10 mouse cellular contexts compared by ENCODE assay signal in the genomic region with DNA sequence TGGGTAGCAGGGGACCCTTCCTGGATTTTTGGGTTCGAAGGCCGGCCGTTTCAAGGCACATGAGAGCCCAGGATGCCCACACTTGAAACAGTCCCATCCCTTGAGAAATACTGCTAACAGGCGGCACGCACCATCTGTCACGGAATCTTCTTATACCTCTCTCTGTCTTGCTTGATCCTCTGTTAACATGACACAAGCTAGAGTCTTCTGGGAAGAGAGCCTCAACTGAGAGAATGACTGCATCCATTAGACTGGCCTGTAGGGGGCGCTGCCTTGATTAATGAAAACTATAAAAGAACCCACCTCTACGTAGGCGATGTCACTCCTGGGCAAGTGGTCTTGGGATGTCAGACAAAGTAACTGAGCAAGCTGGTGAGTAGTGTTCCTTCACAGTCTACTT. TPM values are rescaled to one million over a fixed set of nuclear protein-coding genes. Genes with fewer than 3 reads are reported as not detected.
DNase-seq lines count a peak whose midpoint lies in the region; ATAC-seq and TF ChIP-seq lines count a peak whose summit lies in the region.
"Had no signal": no experiment of that assay in that cellular context is flagged by ENCODE, and none has a peak within 500 bp of the region (broad histone marks: within the 10 kb centered on the region; RNA-seq: fewer than 3 reads in every experiment).

No protein-coding gene starts in this region.

- TF ChIP-seq CTCF in lung, postnatal 0 days (IDR thresholded peaks at IDR 0.05), result peak; percentile 46
- TF ChIP-seq CTCF in bone marrow macrophage, adult 2 months (IDR thresholded peaks at IDR 0.05; ENCODE audit: low read depth, low read length), result peak; percentile 15; the same call in 1 of the 2 replicates
- TF ChIP-seq CTCF in stomach, postnatal 0 days (IDR thresholded peaks at IDR 0.05; ENCODE audit: low read depth), result peak; percentile 50

- WGBS in forebrain, embryonic 15.5 days, result 84% methylated on average over 9 of the region's 9 CpGs
- 86% methylated on average over 9 of the region's 9 CpGs for WGBS in forebrain, embryonic 11.5 days
- WGBS in lung, postnatal 0 days, result 87% methylated on average over 9 of the region's 9 CpGs
- 88% methylated on average over 9 of the region's 9 CpGs for WGBS in stomach, postnatal 0 days

- H3K4me1 ChIP-seq in forebrain, embryonic 15.5 days, result peaks cover 19% of the 10 kb centered on the region
- no peaks in the 10 kb centered on the region; the same call in 1 of the 2 replicates for H3K4me1 ChIP-seq in forebrain, embryonic 11.5 days (replicated peaks; ENCODE audit: control insufficient read depth, insufficient read depth, low read length)
- H3K4me1 ChIP-seq in lung, postnatal 0 days (ENCODE audit: insufficient read depth, low read depth, low read length), result no peaks in the 10 kb centered on the region
- peaks cover 8% of the 10 kb centered on the region for H3K4me1 ChIP-seq in bone marrow macrophage, adult 2 months (ENCODE audit: control insufficient read depth, insufficient read depth, low read length)
- H3K4me1 ChIP-seq in stomach, postnatal 0 days (replicated peaks; ENCODE audit: control insufficient read depth, insufficient read depth), result peaks cover 4% of the 10 kb centered on the region; the same call in 1 of the 2 replicates

- no peak overlapping the region for H3K4me3 ChIP-seq in forebrain, embryonic 15.5 days
- H3K4me3 ChIP-seq in forebrain, embryonic 11.5 days (ENCODE audit: low read depth, low read length), result no peak overlapping the region
- no peak overlapping the region for H3K4me3 ChIP-seq in lung, postnatal 0 days (ENCODE audit: low read depth, low read length)
- H3K4me3 ChIP-seq in bone marrow macrophage, adult 2 months (ENCODE audit: insufficient read depth, low read length), result no peak overlapping the region
- H3K4me3 ChIP-seq in stomach, postnatal 0 days (ENCODE audit: low read depth, low read length), result no peak overlapping the region
- H3K4me3 ChIP-seq: forebrain, embryonic 12.5 days had no signal

- ATAC-seq in forebrain, embryonic 15.5 days (replicated peaks), result no peak
- no peak for ATAC-seq in forebrain, embryonic 11.5 days (replicated peaks; ENCODE audit: low FRiP score)
- no peak for ATAC-seq in lung, postnatal 0 days
- no peak for ATAC-seq in stomach, postnatal 0 days (ENCODE audit: low FRiP score, low TSS enrichment)

- no peaks in the 10 kb centered on the region for H3K9me3 ChIP-seq in forebrain, embryonic 15.5 days
- peaks cover 3% of the 10 kb centered on the region; the same call in 1 of the 2 replicates for H3K9me3 ChIP-seq in forebrain, embryonic 11.5 days (ENCODE audit: control insufficient read depth, low read length)
- H3K9me3 ChIP-seq in lung, postnatal 0 days (ENCODE audit: low read length), result no peaks in the 10 kb centered on the region
- H3K9me3 ChIP-seq in stomach, postnatal 0 days (ENCODE audit: control insufficient read depth, low read length), result no peaks in the 10 kb centered on the region

- no peak overlapping the region for H3K9ac ChIP-seq in forebrain, embryonic 15.5 days (replicated peaks)
- H3K9ac ChIP-seq in forebrain, embryonic 11.5 days (ENCODE audit: low read length), result no peak overlapping the region
- no peak overlapping the region for H3K9ac ChIP-seq in lung, postnatal 0 days (replicated peaks; ENCODE audit: low read depth)
- no peak overlapping the region for H3K9ac ChIP-seq in stomach, postnatal 0 days (ENCODE audit: low read length)
- H3K9ac ChIP-seq: forebrain, embryonic 12.5 days had no signal

- no peaks in the 10 kb centered on the region for H3K27me3 ChIP-seq in forebrain, embryonic 15.5 days
- H3K27me3 ChIP-seq in forebrain, embryonic 11.5 days (ENCODE audit: control insufficient read depth, insufficient read depth, low read length), result no peaks in the 10 kb centered on the region
- no peaks in the 10 kb centered on the region for H3K27me3 ChIP-seq in lung, postnatal 0 days (replicated peaks; ENCODE audit: insufficient read depth, low read length)
- no peaks in the 10 kb centered on the region for H3K27me3 ChIP-seq in stomach, postnatal 0 days (ENCODE audit: control insufficient read depth, insufficient read depth, low read length)
- H3K27me3 ChIP-seq: forebrain, embryonic 12.5 days had no signal

- no peaks in the 10 kb centered on the region for H3K36me3 ChIP-seq in forebrain, embryonic 15.5 days
- H3K36me3 ChIP-seq in forebrain, embryonic 11.5 days (ENCODE audit: control insufficient read depth, insufficient read depth, low read length), result no peaks in the 10 kb centered on the region
- H3K36me3 ChIP-seq in lung, postnatal 0 days (ENCODE audit: insufficient read depth, low read length), result no peaks in the 10 kb centered on the region
- no peaks in the 10 kb centered on the region for H3K36me3 ChIP-seq in stomach, postnatal 0 days (ENCODE audit: control insufficient read depth, insufficient read depth, low read length)
- H3K36me3 ChIP-seq: forebrain, embryonic 12.5 days had no signal

- TF ChIP-seq EP300 in lung, postnatal 0 days (IDR thresholded peaks at IDR 0.05), result no peak
- TF ChIP-seq EP300 in stomach, postnatal 0 days (optimal IDR thresholded peaks at IDR 0.05), result no peak

- DNase-seq in forebrain, embryonic 11.5 days (ENCODE audit: low spot score), result no peak
- DNase-seq in lung, postnatal 0 days (ENCODE audit: low spot score), result no peak
- DNase-seq in lung, postnatal 25 days (ENCODE audit: low spot score), result no peak
- DNase-seq in stomach, postnatal 0 days (ENCODE audit: low spot score), result no peak
- DNase-seq in adrenal gland, postnatal 25 days, result no peak
- no peak for DNase-seq in lung, postnatal 4 days
- DNase-seq: cerebellum, adult 18-20 months had no signal

- H3K27ac ChIP-seq in forebrain, embryonic 15.5 days (replicated peaks), result 0 out of 2 replicates have a peak overlapping the region, but pooled peaks have one; percentile 9
- H3K27ac ChIP-seq in forebrain, embryonic 11.5 days (ENCODE audit: low read depth, low read length), result no peak overlapping the region
- no peak overlapping the region for H3K27ac ChIP-seq in lung, postnatal 0 days (ENCODE audit: low read length)
- H3K27ac ChIP-seq in bone marrow macrophage, adult 2 months (ENCODE audit: insufficient read depth, low read depth, low read length), result no peak overlapping the region
- H3K27ac ChIP-seq in stomach, postnatal 0 days (replicated peaks), result no peak overlapping the region
- H3K27ac ChIP-seq: forebrain, embryonic 12.5 days had no signal

- H3K4me2 ChIP-seq in forebrain, embryonic 15.5 days (replicated peaks), result no peak overlapping the region
- H3K4me2 ChIP-seq in forebrain, embryonic 11.5 days (ENCODE audit: low read depth, low read length, severe bottlenecking), result no peak overlapping the region
- no peak overlapping the region for H3K4me2 ChIP-seq in lung, postnatal 0 days (replicated peaks; ENCODE audit: low read depth, low read length)
- H3K4me2 ChIP-seq in stomach, postnatal 0 days (replicated peaks; ENCODE audit: low read depth), result no peak overlapping the region
- H3K4me2 ChIP-seq: forebrain, embryonic 12.5 days had no signal

- TF ChIP-seq POLR2A in bone marrow macrophage, adult 2 months (IDR thresholded peaks at IDR 0.05; ENCODE audit: borderline replicate concordance, low read depth, low read length), result no peak

RNA-seq across cellular contexts. Expression of a gene that starts 13.2 kb away (rescaled TPM):
- polyA plus RNA-seq in forebrain, embryonic 15.5 days (2015; fragmentation: Nextera tagmentation; extraction: Ambion mirVana), result 32.4 and 37.5 TPM in 2 replicates
- polyA plus RNA-seq in forebrain, embryonic 11.5 days (2014; fragmentation: Nextera tagmentation; extraction: Ambion mirVana), result 28.1 and 32.9 TPM in 2 replicates
- polyA plus RNA-seq in lung, postnatal 0 days (2015; fragmentation: Nextera tagmentation; extraction: Ambion mirVana), result 5.8 and 6.0 TPM in 2 replicates
- polyA plus RNA-seq in bone marrow macrophage, adult 2 months (2012; ENCODE audit: insufficient read depth, insufficient read length, missing spikeins), result 3.7 and 3.9 TPM in 2 replicates
- 17.8 and 20.9 TPM in 2 replicates for polyA plus RNA-seq in stomach, postnatal 0 days (2015; fragmentation: Nextera tagmentation; extraction: Ambion mirVana)
- 86.8 and 106 TPM in 2 replicates for total RNA-seq in adrenal gland, postnatal 25 days (2021)
